9 mouse cellular contexts compared by ENCODE assay signal in genomic region chr8:48740147-48740881, GRCm38 (mm10).
DNase-seq lines count a peak whose midpoint lies in the region; ATAC-seq and TF ChIP-seq lines count a peak whose summit lies in the region.
"Had no signal": no experiment of that assay in that cellular context is flagged by ENCODE, and none has a peak within 500 bp of the region (broad histone marks: within the 10 kb centered on the region; RNA-seq: fewer than 3 reads in every experiment).

No protein-coding gene starts in this region.

- 0 out of 2 replicates have a peak overlapping the region, but pooled peaks have one; percentile 7 for H3K9ac ChIP-seq in intestine, embryonic 14.5 days (ENCODE audit: low read length)
- H3K9ac ChIP-seq in midbrain, postnatal 0 days (replicated peaks; ENCODE audit: low read length, poor library complexity, severe bottlenecking) = peak overlapping the region; percentile 42; the same call in 1 of the 2 replicates
- H3K9ac ChIP-seq in kidney, embryonic 16.5 days (replicated peaks; ENCODE audit: low read length) = no peak overlapping the region

- DNase-seq in heart, embryonic 10.5 days (ENCODE audit: low spot score) = no peak
- DNase-seq in heart, postnatal 36 days = no peak
- peak; percentile 63 for DNase-seq in intestine, embryonic 14.5 days (ENCODE audit: low spot score)
- peak; percentile 52 for DNase-seq in midbrain, postnatal 0 days (ENCODE audit: low spot score)
- no peak for DNase-seq in ovary, postnatal 36 days (ENCODE audit: low spot score)
- DNase-seq in thymus, postnatal 0 days (ENCODE audit: low spot score) = no peak
- DNase-seq: B cell, adult 2 months had no signal

- TF ChIP-seq POLR2A in cortical plate, adult 2 months (IDR thresholded peaks at IDR 0.05; ENCODE audit: extremely low read depth, insufficient read depth, low read length) = no peak

- H3K27me3 ChIP-seq in heart, embryonic 10.5 days (ENCODE audit: insufficient read depth, poor library complexity, severe bottlenecking) = no peaks in the 10 kb centered on the region
- H3K27me3 ChIP-seq in intestine, embryonic 14.5 days (replicated peaks; ENCODE audit: control insufficient read depth, insufficient read depth, low read length) = no peaks in the 10 kb centered on the region
- no peaks in the 10 kb centered on the region for H3K27me3 ChIP-seq in midbrain, postnatal 0 days (ENCODE audit: insufficient read depth, low read length)
- no peaks in the 10 kb centered on the region for H3K27me3 ChIP-seq in kidney, embryonic 16.5 days (ENCODE audit: insufficient read depth, low read length)

- H3K27ac ChIP-seq in heart, embryonic 10.5 days = 0 out of 2 replicates have a peak overlapping the region, but pooled peaks have one; percentile 16
- no peak overlapping the region for H3K27ac ChIP-seq in cortical plate, adult 2 months (ENCODE audit: insufficient read depth, low read length)
- no peak overlapping the region for H3K27ac ChIP-seq in intestine, embryonic 14.5 days (ENCODE audit: low read depth)
- H3K27ac ChIP-seq in midbrain, postnatal 0 days (ENCODE audit: low read depth, low read length) = peak overlapping the region; percentile 8; the same call in 1 of the 2 replicates
- no peak overlapping the region for H3K27ac ChIP-seq in kidney, embryonic 16.5 days (ENCODE audit: low read length)

- WGBS in heart, embryonic 10.5 days = 66% methylated on average over 23 of the region's 23 CpGs
- 38% methylated on average over 23 of the region's 23 CpGs for WGBS in intestine, embryonic 14.5 days
- WGBS in midbrain, postnatal 0 days = 17% methylated on average over 23 of the region's 23 CpGs
- 75% methylated on average over 23 of the region's 23 CpGs for WGBS in kidney, embryonic 16.5 days

- no peak for TF ChIP-seq CTCF in cortical plate, adult 2 months (IDR thresholded peaks at IDR 0.05; ENCODE audit: extremely low read depth, insufficient read depth, low read length)
- TF ChIP-seq CTCF in midbrain, postnatal 0 days (IDR thresholded peaks at IDR 0.05) = no peak

- no peaks in the 10 kb centered on the region for H3K4me1 ChIP-seq in heart, embryonic 10.5 days
- H3K4me1 ChIP-seq in cortical plate, adult 2 months (ENCODE audit: control insufficient read depth, insufficient read depth, low read length) = no peaks in the 10 kb centered on the region
- H3K4me1 ChIP-seq in intestine, embryonic 14.5 days (replicated peaks; ENCODE audit: control insufficient read depth, insufficient read depth, low read length) = peaks cover 15% of the 10 kb centered on the region
- no peaks in the 10 kb centered on the region; the same call in 1 of the 2 replicates for H3K4me1 ChIP-seq in midbrain, postnatal 0 days (ENCODE audit: insufficient read depth, low read length)
- H3K4me1 ChIP-seq in kidney, embryonic 16.5 days (ENCODE audit: insufficient read depth, low read length) = no peaks in the 10 kb centered on the region

- H3K4me2 ChIP-seq in intestine, embryonic 14.5 days (ENCODE audit: low read length) = peak overlapping the region; percentile 42
- H3K4me2 ChIP-seq in midbrain, postnatal 0 days (ENCODE audit: low read depth, low read length, poor library complexity, severe bottlenecking) = peak overlapping the region; percentile 59
- H3K4me2 ChIP-seq in kidney, embryonic 16.5 days (replicated peaks; ENCODE audit: low read depth, low read length) = no peak overlapping the region

- no peaks in the 10 kb centered on the region for H3K36me3 ChIP-seq in heart, embryonic 10.5 days
- no peaks in the 10 kb centered on the region for H3K36me3 ChIP-seq in intestine, embryonic 14.5 days (ENCODE audit: control insufficient read depth, insufficient read depth, low read length)
- H3K36me3 ChIP-seq in midbrain, postnatal 0 days (ENCODE audit: insufficient read depth, low read length) = no peaks in the 10 kb centered on the region
- H3K36me3 ChIP-seq in kidney, embryonic 16.5 days (ENCODE audit: insufficient read depth, low read length) = no peaks in the 10 kb centered on the region

- H3K9me3 ChIP-seq in heart, embryonic 10.5 days = no peaks in the 10 kb centered on the region
- no peaks in the 10 kb centered on the region for H3K9me3 ChIP-seq in intestine, embryonic 14.5 days (ENCODE audit: control insufficient read depth, low read length)
- H3K9me3 ChIP-seq in midbrain, postnatal 0 days (ENCODE audit: low read length) = no peaks in the 10 kb centered on the region
- no peaks in the 10 kb centered on the region for H3K9me3 ChIP-seq in kidney, embryonic 16.5 days (ENCODE audit: low read length)

- H3K4me3 ChIP-seq in heart, embryonic 10.5 days = no peak overlapping the region
- H3K4me3 ChIP-seq in cortical plate, adult 2 months (ENCODE audit: insufficient read depth, low read length) = peak overlapping the region; percentile 35
- H3K4me3 ChIP-seq in intestine, embryonic 14.5 days (ENCODE audit: low read depth, low read length) = no peak overlapping the region
- peak overlapping the region; percentile 36 for H3K4me3 ChIP-seq in midbrain, postnatal 0 days (ENCODE audit: low read depth, low read length)
- no peak overlapping the region for H3K4me3 ChIP-seq in kidney, embryonic 16.5 days (ENCODE audit: low read length)

- ATAC-seq in intestine, embryonic 14.5 days (replicated peaks; ENCODE audit: low FRiP score, low TSS enrichment, low read depth) = peak; percentile 64; the same call in 1 of the 2 replicates
- peak; percentile 53 for ATAC-seq in midbrain, postnatal 0 days (ENCODE audit: low FRiP score)
- ATAC-seq in kidney, embryonic 16.5 days (ENCODE audit: low FRiP score, low TSS enrichment) = no peak

- intact Hi-C loops in heart, postnatal 36 days (cut with DNase I) = no loop called here

Comparison
In these comparisons a context has a peak if more than half of its experiments do, and no peak if none do; other contexts are left out.
1. DNase-seq: peak in intestine, embryonic 14.5 days (single experiment) and midbrain, postnatal 0 days (single experiment); none in heart, embryonic 10.5 days (single experiment), heart, postnatal 36 days (0 of 2), ovary, postnatal 36 days (single experiment) and thymus, postnatal 0 days (single experiment).
2. H3K27ac ChIP-seq: peak in heart, embryonic 10.5 days (single experiment) and midbrain, postnatal 0 days (single experiment); none in cortical plate, adult 2 months (single experiment), intestine, embryonic 14.5 days (single experiment) and kidney, embryonic 16.5 days (single experiment).
3. H3K4me3 ChIP-seq: peak in cortical plate, adult 2 months (single experiment) and midbrain, postnatal 0 days (single experiment); none in heart, embryonic 10.5 days (single experiment), intestine, embryonic 14.5 days (single experiment) and kidney, embryonic 16.5 days (single experiment).